Mouse (Mus musculus) megakaryocyte, embryonic 14.5 days (primary cell): ENCODE measurements around the gene Apc2. TPM values are rescaled to one million over a fixed set of nuclear protein-coding genes. Genes with fewer than 3 reads are reported as not detected.
"Not testable (repeated sequence)": the region's sequence is repeated elsewhere in the genome, so short reads cannot be mapped to it uniquely, and the experiment has no call there.

ENCODE experiments used
- H3K27me3 ChIP-seq: replicated peaks from 2 replicates; pipeline ENCODE3; 2012; ENCODE audit warnings: inconsistent platforms
- H3K36me3 ChIP-seq: replicated peaks from 2 replicates; pipeline ENCODE3; 2012; ENCODE audit warnings: low read length, inconsistent platforms, mixed read lengths
- H3K4me1 ChIP-seq: 2 replicates; pipeline ENCODE4 v1.6.1; 2012; ENCODE audit warnings: inconsistent platforms
- H3K4me3 ChIP-seq: replicated peaks from 2 replicates; pipeline ENCODE3; 2012; ENCODE audit warnings: moderate library complexity, mild to moderate bottlenecking, inconsistent platforms
- H3K9me3 ChIP-seq: 2 replicates; pipeline ENCODE4 v1.6.1; 2012; ENCODE audit warnings: inconsistent platforms
- FLI1 ChIP-seq: IDR thresholded peaks from 2 replicates; pipeline ENCODE4 v1.6.1; 2012; ENCODE audit warnings: low read length, inconsistent platforms, mixed read lengths
- GATA1 ChIP-seq: IDR thresholded peaks from 3 replicates; pipeline ENCODE4 v1.6.1; 2012; ENCODE audit warnings: mixed read lengths, low read length, inconsistent platforms, borderline replicate concordance
- polyA plus RNA-seq: library from polyadenylated mRNA; stranded (reverse); fragments of >175 nt; gene quantifications from 2 replicates; pipeline ENCODE4 v1.2.3, GENCODE M21; 2012; ENCODE audit warnings: low replicate concordance; ENCODE audit not compliant: insufficient read depth

Gene Apc2
- polyA plus RNA-seq: 0.92 and 4.5 TPM in 2 replicates

DNA sequence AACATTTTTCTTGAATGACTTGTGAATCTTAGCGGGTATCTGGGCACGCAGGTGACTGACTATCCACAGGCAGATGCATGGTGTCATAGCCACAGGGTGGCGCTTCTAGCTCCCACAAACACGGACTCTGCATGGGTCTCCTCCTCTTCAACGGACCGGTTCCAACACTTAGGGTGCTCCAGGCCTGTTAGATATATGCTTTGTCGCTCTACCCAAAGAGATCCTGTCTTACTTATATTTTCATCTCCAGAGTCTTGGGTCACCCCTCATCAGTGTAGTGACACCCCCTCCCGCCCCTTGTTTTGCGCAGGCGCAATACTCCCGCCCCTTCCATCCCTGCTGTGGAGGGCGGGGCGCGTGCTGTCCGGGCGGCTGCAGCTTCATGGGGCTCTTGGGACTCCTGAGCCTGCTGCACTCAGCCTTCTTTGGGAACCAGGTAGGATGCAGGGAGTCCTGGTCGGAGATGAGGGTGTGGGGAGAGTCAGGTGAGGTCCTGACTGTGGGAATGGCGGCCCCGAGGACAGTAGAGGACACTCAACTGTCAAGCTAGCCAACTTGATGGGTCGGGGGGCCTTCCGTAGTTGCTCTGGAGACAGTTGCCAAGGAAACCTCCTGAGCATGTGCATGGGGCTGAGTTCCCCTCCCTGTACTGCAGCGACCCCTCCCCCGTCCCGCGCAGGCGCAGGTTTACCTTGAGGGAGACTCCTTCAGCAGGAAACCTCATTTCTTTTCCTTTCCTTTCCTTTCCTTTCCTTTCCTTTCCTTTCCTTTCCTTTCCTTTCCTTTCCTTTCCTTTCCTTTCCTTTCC, at the start of gene Apc2:
Gene Apc2, plus strand, starts transcription at position 360 of the 808 bp plus-strand sequence.
- Histone ChIP-seq H3K36me3 (peaks cover 21% of the 10 kb centered on the region), H3K4me3 (peak within 1 kb of the TSS; percentile 90), H3K27me3 (peaks cover 35% of the 10 kb centered on the region), H3K9me3 (no peaks in the 10 kb centered on the region), H3K4me1 (peaks cover 81% of the 10 kb centered on the region)
- no peak for TF ChIP-seq GATA1
- no peak for TF ChIP-seq FLI1

GRCm38 (mm10) chr10:80247849-80248248, 47.9 kb upstream of the Apc2 start:
- Histone ChIP-seq H3K9me3 (no peaks in the 10 kb centered on the region), H3K36me3 (peaks cover 41% of the 10 kb centered on the region), H3K4me3 (peak overlapping the region; percentile 21), H3K4me1 (peaks cover 66% of the 10 kb centered on the region), H3K27me3 (peaks cover 2% of the 10 kb centered on the region)
- TF ChIP-seq GATA1 (no peak), FLI1 (no peak)

- not testable (repeated sequence) for H3K9me3 ChIP-seq, H3K27me3 ChIP-seq
- Histone ChIP-seq H3K4me1 (peaks cover 69% of the 10 kb centered on the region), H3K4me3 (peak overlapping the region; percentile 96), H3K36me3 (peaks cover 41% of the 10 kb centered on the region)
Observed at GRCm38 (mm10) chr10:80248437-80248836, 47.3 kb upstream of the Apc2 start.

DNA sequence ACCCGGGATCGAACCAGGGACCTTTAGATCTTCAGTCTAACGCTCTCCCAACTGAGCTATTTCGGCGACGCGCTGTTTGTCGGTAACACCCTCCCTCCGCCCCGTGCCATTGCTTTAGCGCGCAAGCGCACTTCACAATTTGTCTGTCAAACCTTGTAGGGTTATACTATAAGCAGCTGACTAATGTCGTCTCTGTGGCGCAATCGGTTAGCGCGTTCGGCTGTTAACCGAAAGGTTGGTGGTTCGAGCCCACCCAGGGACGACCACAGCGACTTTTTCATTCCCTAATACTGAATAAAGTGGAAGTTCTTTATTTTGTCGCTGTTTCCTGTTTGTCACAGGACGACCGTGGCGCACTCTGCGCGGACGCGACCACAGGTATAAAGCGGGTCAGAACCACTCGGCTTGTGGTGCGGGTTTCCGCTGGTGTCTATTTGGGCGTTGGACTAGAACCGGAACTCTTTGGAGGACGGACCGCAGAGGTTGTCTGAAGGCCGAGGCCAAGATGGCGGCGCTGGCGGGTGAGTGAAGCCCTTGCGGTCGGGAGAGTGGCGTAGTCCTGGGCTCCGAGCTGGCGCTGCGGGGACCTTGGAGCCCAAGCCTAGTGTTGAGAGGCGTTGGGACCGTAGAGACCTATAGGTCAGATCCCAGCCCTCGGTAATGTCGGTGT, 46.7 kb upstream of the Apc2 start, which contains the start of gene Ndufs7:
Gene Ndufs7, plus strand, starts transcription at position 151 of the 670 bp plus-strand sequence.
- H3K9me3 ChIP-seq: no peaks in the 10 kb centered on the region
- peaks cover 72% of the 10 kb centered on the region for H3K4me1 ChIP-seq
- TF ChIP-seq FLI1 (peak; percentile 50; the same call in 1 of the 2 replicates), GATA1 (no peak)
- H3K27me3 ChIP-seq: peaks cover 2% of the 10 kb centered on the region
- peaks cover 41% of the 10 kb centered on the region for H3K36me3 ChIP-seq
- peak within 1 kb of the TSS; percentile 96 for H3K4me3 ChIP-seq

DNA sequence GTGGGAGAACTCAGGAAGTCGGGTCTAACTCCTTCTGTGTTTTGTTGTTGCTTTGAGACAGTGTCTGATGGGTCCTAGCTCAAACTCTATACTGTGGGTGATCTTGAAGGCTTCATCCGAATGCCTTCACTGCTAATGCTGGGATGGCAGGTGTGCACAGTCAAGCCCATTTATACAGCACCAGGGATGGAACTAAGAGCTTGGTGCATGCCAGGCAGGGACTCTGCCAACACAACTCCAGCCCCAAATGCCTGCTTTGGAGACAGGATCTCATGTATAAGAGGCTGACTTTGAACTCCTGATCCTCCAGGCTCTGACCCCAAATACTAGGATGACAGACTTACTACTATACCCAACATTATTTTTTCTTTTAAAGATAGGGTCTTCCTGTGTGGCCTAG, 45.7 kb upstream of the Apc2 start:
- peaks cover 2% of the 10 kb centered on the region for H3K27me3 ChIP-seq
- peaks cover 73% of the 10 kb centered on the region for H3K4me1 ChIP-seq
- peaks cover 43% of the 10 kb centered on the region for H3K36me3 ChIP-seq
- TF ChIP-seq GATA1 (no peak), FLI1 (no peak)
- no peaks in the 10 kb centered on the region for H3K9me3 ChIP-seq
- H3K4me3 ChIP-seq: peak overlapping the region; percentile 96

GRCm38 (mm10) chr10:80250573-80250972, 45.2 kb upstream of the Apc2 start:
- H3K27me3 ChIP-seq: peaks cover 2% of the 10 kb centered on the region
- H3K4me3 ChIP-seq: peak overlapping the region; percentile 96
- H3K9me3 ChIP-seq: no peaks in the 10 kb centered on the region
- H3K4me1 ChIP-seq: peaks cover 68% of the 10 kb centered on the region
- TF ChIP-seq FLI1: no peak
- no peak for TF ChIP-seq GATA1
- peaks cover 48% of the 10 kb centered on the region for H3K36me3 ChIP-seq

GRCm38 (mm10) chr10:80252011-80252410, 43.8 kb upstream of the Apc2 start:
- Histone ChIP-seq H3K9me3 (no peaks in the 10 kb centered on the region), H3K4me1 (peaks cover 58% of the 10 kb centered on the region), H3K27me3 (no peaks in the 10 kb centered on the region), H3K4me3 (no peak overlapping the region), H3K36me3 (peaks cover 63% of the 10 kb centered on the region)
- no peak for TF ChIP-seq FLI1
- TF ChIP-seq GATA1: no peak

- Histone ChIP-seq H3K9me3 (no peaks in the 10 kb centered on the region), H3K4me1 (peaks cover 60% of the 10 kb centered on the region)
Observed at GRCm38 (mm10) chr10:80252493-80253274, 43.1 kb upstream of the Apc2 start.

DNA sequence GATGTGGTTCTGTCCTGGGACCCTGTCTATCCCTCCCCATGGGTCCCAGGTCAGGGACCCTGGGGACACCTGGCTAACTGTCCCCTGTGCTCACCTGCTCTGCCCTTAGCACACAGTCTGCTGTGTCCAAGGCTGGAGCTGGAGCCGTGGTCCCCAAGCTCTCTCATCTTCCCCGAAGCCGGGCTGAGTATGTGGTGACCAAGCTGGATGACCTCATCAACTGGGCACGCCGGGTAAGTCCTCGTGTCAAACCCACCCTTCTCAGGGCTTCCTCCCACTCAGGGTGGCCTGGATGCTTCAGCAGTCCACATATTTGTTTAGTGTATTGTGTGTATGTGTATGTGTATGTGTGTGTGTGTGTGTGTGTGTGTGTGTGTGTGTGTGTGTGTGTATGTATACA, 42.2 kb upstream of the Apc2 start:
- TF ChIP-seq FLI1 (no peak), GATA1 (no peak)
- H3K9me3 ChIP-seq: no peaks in the 10 kb centered on the region
- H3K36me3 ChIP-seq: peaks cover 77% of the 10 kb centered on the region
- H3K4me3 ChIP-seq: no peak overlapping the region
- H3K4me1 ChIP-seq: peaks cover 63% of the 10 kb centered on the region
- H3K27me3 ChIP-seq: no peaks in the 10 kb centered on the region

More at GRCm38 (mm10) chr10:80252493-80253274, 43.1 kb upstream of the Apc2 start:
- Histone ChIP-seq H3K36me3 (peaks cover 68% of the 10 kb centered on the region), H3K4me3 (no peak overlapping the region), H3K27me3 (no peaks in the 10 kb centered on the region)
- TF ChIP-seq GATA1 (no peak), FLI1 (no peak)
